Mouse (Mus musculus) CH12.LX (cell line): Measurements from ENCODE around the gene Dnase1l1. TPM values are rescaled to one million over a fixed set of nuclear protein-coding genes. Genes with fewer than 3 reads are reported as not detected.

Source experiments
- DNase-seq: peaks from one replicate; pipeline ENCODE4 v3.0.0-alpha.2; 2013; ENCODE audit errors: extremely low read depth
- H3K27ac ChIP-seq: 2 replicates; pipeline ENCODE4 v1.5.1; 2012; ENCODE audit warnings: low read depth, mild to moderate bottlenecking, control low read depth, moderate library complexity; ENCODE audit not compliant: insufficient read depth
- H3K27me3 ChIP-seq: replicated peaks from 2 replicates; pipeline ENCODE3; 2012; ENCODE audit warnings: inconsistent platforms
- H3K36me3 ChIP-seq, 2 experiments: replicated peaks in 1 of 2; 2 replicates each; pipeline versions ENCODE3 to v1.6.1; 2012; ENCODE audit warnings: inconsistent platforms in 1 of 2, low read length in 1 of 2, mild to moderate bottlenecking in 1 of 2, mixed read lengths in 1 of 2, moderate library complexity in 1 of 2; ENCODE audit not compliant: control insufficient read depth in 1 of 2, insufficient read depth in 1 of 2
- H3K4me1 ChIP-seq, 2 experiments: 2 replicates each; pipeline ENCODE4 v1.6.1; 2012; ENCODE audit warnings: inconsistent platforms in 1 of 2, moderate library complexity in 1 of 2; ENCODE audit not compliant: insufficient read depth in 2 of 2, control insufficient read depth in 1 of 2
- H3K4me2 ChIP-seq: 2 replicates; pipeline ENCODE4 v1.6.1; 2012; ENCODE audit warnings: low read depth, mild to moderate bottlenecking, control low read depth; ENCODE audit not compliant: poor library complexity, insufficient read depth, severe bottlenecking
- H3K4me3 ChIP-seq, 3 experiments: fragments of 150-350 bp in 1 of 3; sonication (generic) in 1 of 3; replicated peaks in 1 of 3; 2 replicates each; pipeline versions ENCODE3 to v1.5.1; 2011 to 2012; ENCODE audit warnings: low read depth in 2 of 3, low read length in 2 of 3, mild to moderate bottlenecking in 2 of 3, moderate library complexity in 2 of 3, control low read depth in 1 of 3, improper control_type of control experiment in 1 of 3, inconsistent platforms in 1 of 3, mixed read lengths in 1 of 3; ENCODE audit not compliant: poor library complexity in 1 of 3
- H3K79me2 ChIP-seq: replicated peaks from 2 replicates; pipeline ENCODE4 v1.6.1; 2012; ENCODE audit warnings: mild to moderate bottlenecking, moderate library complexity; ENCODE audit not compliant: control insufficient read depth, poor library complexity, insufficient read depth, severe bottlenecking; ENCODE audit errors: extremely low read depth
- H3K9ac ChIP-seq: 2 replicates; pipeline ENCODE4 v1.6.1; 2012; ENCODE audit warnings: low read depth, mild to moderate bottlenecking, control low read depth, moderate library complexity; ENCODE audit not compliant: insufficient read depth
- H3K9me3 ChIP-seq: replicated peaks from 2 replicates; pipeline ENCODE3; 2012; ENCODE audit warnings: low read length, inconsistent platforms, mixed read lengths
- BHLHE40 ChIP-seq: IDR thresholded peaks from 2 replicates; pipeline ENCODE4 v1.6.1; 2011; ENCODE audit warnings: mild to moderate bottlenecking, low read depth, low read length, improper control_type of control experiment
- CHD1 ChIP-seq: IDR thresholded peaks from 2 replicates; pipeline ENCODE4 v1.6.1; 2012; ENCODE audit warnings: low read depth, low read length, improper control_type of control experiment, inconsistent platforms
- E2F4 ChIP-seq: IDR thresholded peaks from 2 replicates; pipeline ENCODE4 v1.6.1; 2011; ENCODE audit warnings: low read depth, low read length, improper control_type of control experiment; ENCODE audit not compliant: insufficient replicate concordance
- EP300 ChIP-seq: IDR thresholded peaks from 2 replicates; pipeline ENCODE4 v1.6.1; 2011; ENCODE audit warnings: low read length, improper control_type of control experiment
- ETS1 ChIP-seq: conservative IDR thresholded peaks from 2 replicates; pipeline ENCODE4 v1.6.1; 2012; ENCODE audit warnings: low read depth, mild to moderate bottlenecking, inconsistent platforms, low read length, improper control_type of control experiment, moderate library complexity
- HCFC1 ChIP-seq: IDR thresholded peaks from 2 replicates; pipeline ENCODE4 v1.6.1; 2012; ENCODE audit warnings: low read depth, mild to moderate bottlenecking, inconsistent platforms, low read length, improper control_type of control experiment
- JUND ChIP-seq: conservative IDR thresholded peaks from 2 replicates; pipeline ENCODE4 v1.6.1; 2011; ENCODE audit warnings: low read depth, low read length, improper control_type of control experiment
- MAX ChIP-seq: IDR thresholded peaks from 2 replicates; pipeline ENCODE4 v1.6.1; 2011; ENCODE audit warnings: low read length, improper control_type of control experiment
- MEF2A ChIP-seq: IDR thresholded peaks from 2 replicates; pipeline ENCODE4 v1.6.1; 2014; ENCODE audit warnings: low read depth, mild to moderate bottlenecking, inconsistent platforms, low read length, improper control_type of control experiment, borderline replicate concordance
- NRF1 ChIP-seq: IDR thresholded peaks from 2 replicates; pipeline ENCODE4 v1.6.1; 2014; ENCODE audit warnings: low read depth, mild to moderate bottlenecking, inconsistent platforms, low read length, improper control_type of control experiment, moderate library complexity
- PAX5 ChIP-seq: IDR thresholded peaks from 2 replicates; pipeline ENCODE4 v1.6.1; 2012; ENCODE audit warnings: low read length, inconsistent platforms, mixed read lengths
- POLR2A ChIP-seq: IDR thresholded peaks from 2 replicates; pipeline ENCODE4 v1.6.1; 2011; ENCODE audit warnings: low read depth, mild to moderate bottlenecking, improper control_type of control experiment, low read length
- POLR2AphosphoS2 ChIP-seq: IDR thresholded peaks from 2 replicates; pipeline ENCODE4 v1.6.1; 2011; ENCODE audit warnings: low read depth, low read length, improper control_type of control experiment
- RAD21 ChIP-seq: IDR thresholded peaks from 2 replicates; pipeline ENCODE4 v1.6.1; 2011; ENCODE audit warnings: low read depth, mild to moderate bottlenecking, low read length, improper control_type of control experiment, moderate library complexity
- SIN3A ChIP-seq: IDR thresholded peaks from 2 replicates; pipeline ENCODE4 v1.6.1; 2012; ENCODE audit warnings: low read length, improper control_type of control experiment, inconsistent platforms
- SMC3 ChIP-seq: IDR thresholded peaks from 2 replicates; pipeline ENCODE4 v1.6.1; 2011; ENCODE audit warnings: low read depth, low read length, improper control_type of control experiment
- TCF12 ChIP-seq: IDR thresholded peaks from 2 replicates; pipeline ENCODE4 v1.6.1; 2014; ENCODE audit warnings: low read depth, mild to moderate bottlenecking, inconsistent platforms, low read length, improper control_type of control experiment
- USF1 ChIP-seq: IDR thresholded peaks from 2 replicates; pipeline ENCODE4 v1.6.1; 2014; ENCODE audit warnings: low read depth, mild to moderate bottlenecking, inconsistent platforms, low read length, improper control_type of control experiment
- USF2 ChIP-seq: conservative IDR thresholded peaks from 2 replicates; pipeline ENCODE4 v1.6.1; 2011; ENCODE audit warnings: low read depth, low read length, improper control_type of control experiment
- dilution Hi-C: fragments of 300-500 bp; cut with MboI; formaldehyde crosslinking; loops from 2 replicates; pipeline ENCODE4 v1.14.3; 2020; ENCODE audit warnings: low sequenced_read_pairs; ENCODE audit not compliant: extremely low pct_unique_long_range_greater_than_20kb, extremely low pct_ligation_motif_present
- in situ Hi-C: fragments of 300-500 bp; cut with MboI; formaldehyde crosslinking; loops from 3 replicates; pipeline ENCODE4 v1.14.3; 2019; ENCODE audit warnings: low sequenced_read_pairs, low pct_ligation_motif_present, low pct_unique_long_range_greater_than_20kb, mixed read lengths
- polyA plus RNA-seq: library from polyadenylated mRNA; unstranded; fragments of >175 nt; gene quantifications from 2 replicates; pipeline ENCODE4 v1.2.1, GENCODE M21; 2012; ENCODE audit warnings: low read depth; ENCODE audit not compliant: insufficient read length
- total RNA-seq, 2 experiments: library from RNA; depleted of rRNA; stranded (reverse); fragments of 300-350 nt in 1 of 2; fragments of >200 nt in 1 of 2; gene quantifications; 2 replicates each; pipeline ENCODE4 v1.2.3; 2012 to 2014

Gene Dnase1l1
- total and polyA plus RNA-seq, 3 experiments, result 4.3 to 5.1 (median 4.7) TPM

- no peaks in the 10 kb centered on the region for H3K27me3 ChIP-seq
- peak within 1 kb of the TSS; percentile 44 to 95 (median 60) for H3K4me3 ChIP-seq
- H3K27ac ChIP-seq, result peak within 1 kb of the TSS; percentile 55
- peak; percentile 79 for DNase-seq
- peak within 1 kb of the TSS; percentile 59; the same call in 1 of the 2 replicates for H3K4me2 ChIP-seq
- dilution Hi-C loops (no loop called here), in situ Hi-C loops (no loop called here)
- no peaks in the 10 kb centered on the region for H3K9me3 ChIP-seq
- H3K36me3 ChIP-seq, result peaks cover 37 to 64% of the 10 kb centered on the region in 2 experiments
- TF ChIP-seq RAD21, result no peak
- peak; percentile 94 for TF ChIP-seq BHLHE40
- TF ChIP-seq MEF2A, result no peak
- no peak; the same call in none of the 2 replicates for TF ChIP-seq POLR2A
- TF ChIP-seq SIN3A, result 0 out of 2 replicates have a peak, but pooled peaks have one; percentile 50
- TF ChIP-seq USF1, result peak; percentile 89
- peak; percentile 85 for TF ChIP-seq MAX
- no peak for TF ChIP-seq PAX5
- TF ChIP-seq CHD1, result no peak
- TF ChIP-seq SMC3, result no peak
- no peak for TF ChIP-seq NRF1
- TF ChIP-seq POLR2AphosphoS2, result peak; percentile 68; the same call in 1 of the 2 replicates
- no peak for TF ChIP-seq HCFC1
- TF ChIP-seq E2F4, result no peak
- peak; percentile 83 for TF ChIP-seq USF2
- TF ChIP-seq TCF12, result 0 out of 2 replicates have a peak, but pooled peaks have one; percentile 19
- TF ChIP-seq ETS1, result peak; percentile 59
- TF ChIP-seq EP300, result no peak
- TF ChIP-seq JUND, result no peak
- H3K79me2 ChIP-seq, result no peaks in the 10 kb centered on the region; the same call in 1 of the 2 replicates
- peaks cover 0 to 17% of the 10 kb centered on the region in 2 experiments; a peak in 1 of 4 replicates for H3K4me1 ChIP-seq
- H3K9ac ChIP-seq, result peak within 1 kb of the TSS; percentile 54
These were observed 30.7 kb upstream of the Dnase1l1 start, which contains the start of gene Fam50a for GRCm38 (mm10) chrX:74312540-74313464. Fam50a (plus strand) TSS chrX:74313033.
